20 mouse cellular contexts compared by ENCODE assay signal in the genomic region with DNA sequence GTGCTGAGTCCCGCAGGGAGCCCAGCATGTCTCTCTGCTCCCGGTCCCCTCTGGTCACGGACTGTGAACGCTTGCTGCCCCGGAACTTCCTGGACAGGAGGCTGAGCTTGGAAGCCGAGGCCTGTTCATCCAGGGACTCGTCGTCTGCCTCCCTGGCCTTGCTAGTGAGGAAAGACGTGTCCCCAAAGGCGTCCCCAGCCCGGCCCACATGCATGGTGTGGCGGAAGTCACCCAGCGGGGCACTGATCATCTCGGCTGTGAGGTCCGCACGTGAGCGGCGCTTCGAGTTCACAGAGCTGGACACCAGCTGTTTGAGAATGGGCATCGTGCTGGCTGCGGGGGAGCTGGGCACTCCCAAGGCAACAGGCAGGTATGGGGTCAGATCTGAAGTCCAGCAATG. TPM values are rescaled to one million over a fixed set of nuclear protein-coding genes. Genes with fewer than 3 reads are reported as not detected.
DNase-seq lines count a peak whose midpoint lies in the region; ATAC-seq and TF ChIP-seq lines count a peak whose summit lies in the region.
"Had no signal": no experiment of that assay in that cellular context is flagged by ENCODE, and none has a peak within 500 bp of the region (broad histone marks: within the 10 kb centered on the region; RNA-seq: fewer than 3 reads in every experiment).

No protein-coding gene starts in this region.

- H3K79me2 ChIP-seq in heart, adult 2 months (replicated peaks; ENCODE audit: control insufficient read depth, insufficient read depth, low read length), result no peaks in the 10 kb centered on the region; the same call in 1 of the 2 replicates

- intact Hi-C loops in heart, adult 2 months (cut with DNase I), result no loop called here

- H3K4me3 ChIP-seq in heart, adult 2 months, result no peak overlapping the region
- H3K4me3 ChIP-seq in heart, embryonic 12.5 days, result no peak overlapping the region
- no peak overlapping the region for H3K4me3 ChIP-seq in lung, postnatal 0 days (ENCODE audit: low read depth, low read length)
- H3K4me3 ChIP-seq in limb, embryonic 10.5 days, result no peak overlapping the region
- no peak overlapping the region for H3K4me3 ChIP-seq in midbrain, embryonic 14.5 days (replicated peaks; ENCODE audit: low read depth, low read length)
- H3K4me3 ChIP-seq: forebrain, embryonic 15.5 days; hindbrain, embryonic 12.5 days; intestine, embryonic 15.5 days; liver, embryonic 15.5 days; neural tube, embryonic 13.5 days had no signal

- peak; percentile 15 to 37 for DNase-seq in heart, adult 2 months
- no peak for DNase-seq in lung, postnatal 0 days (ENCODE audit: low spot score)
- no peak for DNase-seq in lung, adult 18-20 months
- DNase-seq in limb, embryonic 10.5 days (ENCODE audit: low spot score), result no peak
- no peak for DNase-seq in midbrain, embryonic 14.5 days
- DNase-seq in cerebellum, adult 8-10 months, result no peak
- DNase-seq: cerebellum, postnatal 10 days; layer of hippocampus, postnatal 36 days; lung, postnatal 14 days; right cerebral cortex, postnatal 25 days had no signal

- no peaks in the 10 kb centered on the region for H3K27me3 ChIP-seq in heart, adult 2 months (ENCODE audit: control insufficient read depth, insufficient read depth, low read length)
- no peaks in the 10 kb centered on the region for H3K27me3 ChIP-seq in heart, embryonic 12.5 days (replicated peaks)
- no peaks in the 10 kb centered on the region for H3K27me3 ChIP-seq in lung, postnatal 0 days (replicated peaks; ENCODE audit: insufficient read depth, low read length)
- H3K27me3 ChIP-seq in limb, embryonic 10.5 days (ENCODE audit: low read depth, poor library complexity, severe bottlenecking), result no peaks in the 10 kb centered on the region
- H3K27me3 ChIP-seq in midbrain, embryonic 14.5 days (ENCODE audit: control insufficient read depth, insufficient read depth, low read length), result no peaks in the 10 kb centered on the region
- H3K27me3 ChIP-seq: forebrain, embryonic 15.5 days; hindbrain, embryonic 12.5 days; intestine, embryonic 15.5 days; liver, embryonic 15.5 days; neural tube, embryonic 13.5 days had no signal

- no peaks in the 10 kb centered on the region for H3K36me3 ChIP-seq in heart, adult 2 months (ENCODE audit: control insufficient read depth, insufficient read depth, low read length)
- H3K36me3 ChIP-seq in heart, embryonic 12.5 days, result peaks cover 47% of the 10 kb centered on the region
- peaks cover 36% of the 10 kb centered on the region for H3K36me3 ChIP-seq in lung, postnatal 0 days (ENCODE audit: insufficient read depth, low read length)
- H3K36me3 ChIP-seq in limb, embryonic 10.5 days, result peaks cover 98% of the 10 kb centered on the region
- peaks cover 37% of the 10 kb centered on the region for H3K36me3 ChIP-seq in midbrain, embryonic 14.5 days (ENCODE audit: control insufficient read depth, insufficient read depth, low read length)

- H3K9ac ChIP-seq in heart, adult 2 months (ENCODE audit: low read depth, low read length), result no peak overlapping the region
- no peak overlapping the region for H3K9ac ChIP-seq in heart, embryonic 12.5 days
- no peak overlapping the region for H3K9ac ChIP-seq in lung, postnatal 0 days (replicated peaks; ENCODE audit: low read depth)
- H3K9ac ChIP-seq in midbrain, embryonic 14.5 days (replicated peaks; ENCODE audit: low read length), result no peak overlapping the region
- H3K9ac ChIP-seq: forebrain, embryonic 15.5 days; hindbrain, embryonic 12.5 days; intestine, embryonic 15.5 days; liver, embryonic 15.5 days; neural tube, embryonic 13.5 days had no signal

- no peak overlapping the region for H3K4me2 ChIP-seq in heart, embryonic 12.5 days
- H3K4me2 ChIP-seq in lung, postnatal 0 days (replicated peaks; ENCODE audit: low read depth, low read length), result no peak overlapping the region
- H3K4me2 ChIP-seq in midbrain, embryonic 14.5 days (ENCODE audit: low read length), result no peak overlapping the region
- H3K4me2 ChIP-seq: forebrain, embryonic 15.5 days; hindbrain, embryonic 12.5 days; intestine, embryonic 15.5 days; liver, embryonic 15.5 days; neural tube, embryonic 13.5 days had no signal

- no peak for ATAC-seq in heart, embryonic 12.5 days (ENCODE audit: insufficient number of reproducible peaks, low FRiP score)
- ATAC-seq in lung, postnatal 0 days, result no peak
- ATAC-seq in midbrain, embryonic 14.5 days (ENCODE audit: low FRiP score, low TSS enrichment), result no peak
- ATAC-seq: forebrain, embryonic 15.5 days; intestine, embryonic 15.5 days had no signal

- no peak for TF ChIP-seq EP300 in heart, adult 2 months (IDR thresholded peaks at IDR 0.05; ENCODE audit: insufficient read depth, low read depth, low read length)
- TF ChIP-seq EP300 in lung, postnatal 0 days (IDR thresholded peaks at IDR 0.05), result no peak

- TF ChIP-seq POLR2A in heart, adult 2 months (IDR thresholded peaks at IDR 0.05; ENCODE audit: insufficient read depth, low read depth, low read length), result no peak

- TF ChIP-seq CTCF in heart, adult 2 months (IDR thresholded peaks at IDR 0.05), result no peak
- no peak for TF ChIP-seq CTCF in lung, postnatal 0 days (IDR thresholded peaks at IDR 0.05)

- no peak overlapping the region; the same call in 1 of the 2 replicates for H3K27ac ChIP-seq in heart, adult 2 months
- H3K27ac ChIP-seq in heart, embryonic 12.5 days (ENCODE audit: poor library complexity, severe bottlenecking), result no peak overlapping the region
- peak overlapping the region; percentile 6; the same call in 1 of the 2 replicates for H3K27ac ChIP-seq in lung, postnatal 0 days (ENCODE audit: low read length)
- peak overlapping the region; percentile 79 for H3K27ac ChIP-seq in limb, embryonic 10.5 days
- no peak overlapping the region for H3K27ac ChIP-seq in midbrain, embryonic 14.5 days (replicated peaks; ENCODE audit: low read depth, low read length)
- H3K27ac ChIP-seq: forebrain, embryonic 15.5 days; hindbrain, embryonic 12.5 days; intestine, embryonic 15.5 days; liver, embryonic 15.5 days; neural tube, embryonic 13.5 days had no signal

- WGBS in heart, adult 2 months, result 78% methylated on average over 21 of the region's 21 CpGs
- 89% methylated on average over 21 of the region's 21 CpGs for WGBS in heart, embryonic 12.5 days
- 83% methylated on average over 21 of the region's 21 CpGs for WGBS in lung, postnatal 0 days
- 87% methylated on average over 21 of the region's 21 CpGs for WGBS in limb, embryonic 10.5 days
- WGBS in midbrain, embryonic 14.5 days, result 82% methylated on average over 21 of the region's 21 CpGs

- H3K4me1 ChIP-seq in heart, adult 2 months (ENCODE audit: control insufficient read depth, insufficient read depth, low read length), result peaks cover 26% of the 10 kb centered on the region
- H3K4me1 ChIP-seq in heart, embryonic 12.5 days (replicated peaks), result peaks cover 40% of the 10 kb centered on the region
- H3K4me1 ChIP-seq in lung, postnatal 0 days (ENCODE audit: insufficient read depth, low read depth, low read length), result peaks cover 37% of the 10 kb centered on the region
- peaks cover 79% of the 10 kb centered on the region for H3K4me1 ChIP-seq in limb, embryonic 10.5 days
- no peaks in the 10 kb centered on the region for H3K4me1 ChIP-seq in midbrain, embryonic 14.5 days (ENCODE audit: control insufficient read depth, insufficient read depth, low read length)

- H3K9me3 ChIP-seq in heart, embryonic 12.5 days (replicated peaks), result no peaks in the 10 kb centered on the region
- no peaks in the 10 kb centered on the region for H3K9me3 ChIP-seq in lung, postnatal 0 days (ENCODE audit: low read length)
- no peaks in the 10 kb centered on the region for H3K9me3 ChIP-seq in limb, embryonic 10.5 days (replicated peaks)
- H3K9me3 ChIP-seq in midbrain, embryonic 14.5 days (ENCODE audit: control insufficient read depth, low read length), result no peaks in the 10 kb centered on the region
- H3K9me3 ChIP-seq: forebrain, embryonic 15.5 days; G1E; hindbrain, embryonic 12.5 days; intestine, embryonic 15.5 days; liver, embryonic 15.5 days; neural tube, embryonic 13.5 days had no signal

RNA-seq across cellular contexts. Expression of a gene that starts 19.4 kb away (rescaled TPM):
- not detected for total RNA-seq in heart, adult 2 months (2021)
- 0.18 TPM in 1 of 2 replicates, not detected in the other for polyA plus RNA-seq in heart, adult 2 months (2012; rRNA removed)
- polyA plus RNA-seq in heart, embryonic 12.5 days (2016; fragmentation: Nextera tagmentation; extraction: Ambion mirVana), result not detected in 2 replicates
- 0.17 and 0.25 TPM in 2 replicates for polyA plus RNA-seq in lung, postnatal 0 days (2015; fragmentation: Nextera tagmentation; extraction: Ambion mirVana)
- polyA plus RNA-seq in limb, embryonic 10.5 days (2016; fragmentation: Nextera tagmentation; extraction: Ambion mirVana), result 0.67 and 0.90 TPM in 2 replicates
- 0.26 and 0.47 TPM in 2 replicates for polyA plus RNA-seq in midbrain, embryonic 14.5 days (2014; fragmentation: Nextera tagmentation; extraction: Ambion mirVana)
- total RNA-seq: G1E; heart, adult 8-10 months; layer of hippocampus, adult 18-20 months; layer of hippocampus, postnatal 36 days; megakaryocyte-erythroid progenitor cell, adult 5-6 weeks had no signal
- polyA plus RNA-seq: G1E; intestine, embryonic 15.5 days; liver, embryonic 15.5 days had no signal

RNA-seq across cellular contexts. Expression of a gene that starts 22.4 kb away (rescaled TPM):
- total RNA-seq in heart, adult 2 months (2021), result 10 to 100 TPM; 20.6 to 23.2 TPM
- polyA plus RNA-seq in heart, adult 2 months (2012; rRNA removed), result 12.3 and 12.9 TPM in 2 replicates
- 23.2 and 24.3 TPM in 2 replicates for polyA plus RNA-seq in heart, embryonic 12.5 days (2016; fragmentation: Nextera tagmentation; extraction: Ambion mirVana)
- polyA plus RNA-seq in lung, postnatal 0 days (2015; fragmentation: Nextera tagmentation; extraction: Ambion mirVana), result 92.8 and 116 TPM in 2 replicates
- polyA plus RNA-seq in limb, embryonic 10.5 days (2016; fragmentation: Nextera tagmentation; extraction: Ambion mirVana), result 111 and 130 TPM in 2 replicates
- 45.4 and 49.5 TPM in 2 replicates for polyA plus RNA-seq in midbrain, embryonic 14.5 days (2014; fragmentation: Nextera tagmentation; extraction: Ambion mirVana)

RNA-seq across cellular contexts. Expression of a gene that starts 45.0 kb away (rescaled TPM):
- total RNA-seq in heart, adult 2 months (2021), result 1 to 10 TPM; 5.8 to 6.4 TPM
- 4.7 and 7.8 TPM in 2 replicates for polyA plus RNA-seq in heart, adult 2 months (2012; rRNA removed)
- 19.0 and 20.7 TPM in 2 replicates for polyA plus RNA-seq in heart, embryonic 12.5 days (2016; fragmentation: Nextera tagmentation; extraction: Ambion mirVana)
- polyA plus RNA-seq in lung, postnatal 0 days (2015; fragmentation: Nextera tagmentation; extraction: Ambion mirVana), result 10.3 and 11.9 TPM in 2 replicates
- 26.7 and 28.4 TPM in 2 replicates for polyA plus RNA-seq in limb, embryonic 10.5 days (2016; fragmentation: Nextera tagmentation; extraction: Ambion mirVana)
- polyA plus RNA-seq in midbrain, embryonic 14.5 days (2014; fragmentation: Nextera tagmentation; extraction: Ambion mirVana), result 25.5 and 28.8 TPM in 2 replicates

RNA-seq across cellular contexts. Expression of a gene that starts 45.3 kb away (rescaled TPM):
- total RNA-seq in heart, adult 2 months (2021), result 10 to 100 TPM; 15.3 to 16.4 TPM
- polyA plus RNA-seq in heart, adult 2 months (2012; rRNA removed), result 10.7 and 12.4 TPM in 2 replicates
- polyA plus RNA-seq in heart, embryonic 12.5 days (2016; fragmentation: Nextera tagmentation; extraction: Ambion mirVana), result 53.0 and 53.3 TPM in 2 replicates
- polyA plus RNA-seq in lung, postnatal 0 days (2015; fragmentation: Nextera tagmentation; extraction: Ambion mirVana), result 41.3 and 44.1 TPM in 2 replicates
- polyA plus RNA-seq in limb, embryonic 10.5 days (2016; fragmentation: Nextera tagmentation; extraction: Ambion mirVana), result 55.0 and 55.4 TPM in 2 replicates
- 42.9 and 46.1 TPM in 2 replicates for polyA plus RNA-seq in midbrain, embryonic 14.5 days (2014; fragmentation: Nextera tagmentation; extraction: Ambion mirVana)

Comparison
In these comparisons a context has a peak if more than half of its experiments do, and no peak if none do; other contexts are left out.
1. DNase-seq: peak in heart, adult 2 months (2 of 2); none in lung, postnatal 0 days (single experiment), lung, adult 18-20 months (0 of 2), limb, embryonic 10.5 days (single experiment), midbrain, embryonic 14.5 days (single experiment) and cerebellum, adult 8-10 months (single experiment).
2. H3K27ac ChIP-seq: peak in lung, postnatal 0 days (single experiment) and limb, embryonic 10.5 days (single experiment); none in heart, adult 2 months (single experiment), heart, embryonic 12.5 days (single experiment) and midbrain, embryonic 14.5 days (single experiment).